Mouse (Mus musculus) limb, embryonic 14.5 days (tissue): Measurements from ENCODE around the gene Ncoa1. TPM values are rescaled to one million over a fixed set of nuclear protein-coding genes. Genes with fewer than 3 reads are reported as not detected.

Source experiments
- ATAC-seq: fragments of 200-750 bp; cut with Nextera tagmentation; 2 replicates; pipeline ENCODE4 v1.8.0; 2017; ENCODE audit warnings: low read depth, moderate number of reproducible peaks, moderate TSS enrichment; ENCODE audit not compliant: low FRiP score
- DNase-seq: peaks from one replicate; pipeline ENCODE4 v3.0.0-alpha.2; 2015; ENCODE audit warnings: low spot score
- H3K27ac ChIP-seq: fragments of 300-500 bp; sonication (generic); replicated peaks from 2 replicates; pipeline ENCODE4 v1.5.1; 2014; ENCODE audit warnings: low read depth, mild to moderate bottlenecking, low read length, moderate library complexity, mixed read lengths
- H3K27me3 ChIP-seq: fragments of 300-500 bp; sonication (generic); 2 replicates; pipeline ENCODE4 v1.6.1; 2014; ENCODE audit warnings: low read length, mixed read lengths; ENCODE audit not compliant: control insufficient read depth, insufficient read depth
- H3K36me3 ChIP-seq: fragments of 300-500 bp; sonication (generic); 2 replicates; pipeline ENCODE4 v1.6.1; 2014; ENCODE audit warnings: mild to moderate bottlenecking, low read length, moderate library complexity, mixed read lengths; ENCODE audit not compliant: control insufficient read depth, insufficient read depth
- H3K4me1 ChIP-seq: fragments of 300-500 bp; sonication (generic); 2 replicates; pipeline ENCODE4 v1.6.1; 2014; ENCODE audit warnings: antibody characterized with exemption, low read length, mixed read lengths; ENCODE audit not compliant: control insufficient read depth, insufficient read depth
- H3K4me2 ChIP-seq: fragments of 300-500 bp; sonication (generic); replicated peaks from 2 replicates; pipeline ENCODE4 v1.6.1; 2014; ENCODE audit warnings: low read depth, mild to moderate bottlenecking, low read length, moderate library complexity; ENCODE audit not compliant: severe bottlenecking
- H3K4me3 ChIP-seq: fragments of 300-500 bp; sonication (generic); replicated peaks from 2 replicates; pipeline ENCODE4 v1.5.1; 2014; ENCODE audit warnings: low read length
- H3K9ac ChIP-seq: fragments of 300-500 bp; sonication (generic); 2 replicates; pipeline ENCODE4 v1.6.1; 2014; ENCODE audit warnings: mild to moderate bottlenecking, low read depth, low read length, moderate library complexity; ENCODE audit not compliant: severe bottlenecking
- H3K9me3 ChIP-seq: fragments of 300-500 bp; sonication (generic); 2 replicates; pipeline ENCODE4 v1.6.1; 2016; ENCODE audit warnings: low read length; ENCODE audit not compliant: control insufficient read depth
- POLR2A ChIP-seq: fragments of 200-500 bp; IDR thresholded peaks from 2 replicates; pipeline ENCODE4 v1.8.0; 2012; ENCODE audit warnings: inconsistent platforms, mild to moderate bottlenecking, moderate library complexity, borderline replicate concordance; ENCODE audit not compliant: insufficient read depth, insufficient read length; ENCODE audit errors: extremely low read depth
- WGBS: fragments of 180-500 bp; shearing (Covaris S2); extraction: QIAGEN DNeasy Blood & Tissue Kit; methylation state at CpG from one replicate; pipeline ENCODE4 v1.1.7; 2014; 5-methylcytosine and 5-hydroxymethylcytosine counted together
- polyA plus RNA-seq, 2 experiments: library from polyadenylated mRNA; depleted of rRNA in 1 of 2; stranded (reverse) in 1 of 2; unstranded in 1 of 2; fragments of >200 nt; fragmentation: Nextera tagmentation in 1 of 2; extraction: Ambion mirVana in 1 of 2; gene quantifications; 2 replicates each; pipeline versions ENCODE4 v1.2.1 to v1.2.3; 2012 to 2014

The Ncoa1 gene
- polyA plus RNA-seq, 2 experiments: 26.3 to 26.9 TPM

DNA sequence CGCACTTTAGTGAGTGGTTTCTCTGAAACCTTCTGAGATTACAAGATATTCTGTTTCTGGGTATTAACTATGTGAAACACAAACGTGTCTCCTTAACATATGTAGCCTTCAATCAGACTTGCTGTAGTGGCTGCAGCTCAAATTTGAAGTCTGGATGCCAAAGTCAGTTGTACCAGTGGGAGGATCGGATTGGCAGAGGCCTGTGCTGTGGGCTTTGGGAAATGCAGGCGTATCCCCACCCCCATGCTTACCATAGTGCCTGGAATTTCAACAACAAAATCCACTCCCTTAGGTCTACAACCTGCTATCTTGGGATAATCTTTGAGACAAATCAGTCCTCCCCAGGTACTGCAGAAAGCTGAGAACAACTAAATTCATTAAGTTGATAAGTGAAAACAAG lies 6.4 kb upstream of the Ncoa1 start:
- 61% methylated on average over 4 of the region's 4 CpGs for WGBS
- DNase-seq: peak; percentile 17
- TF ChIP-seq POLR2A: no peak

GRCm38 (mm10) chr12:4481687-4482086 lies 4.7 kb upstream of the Ncoa1 start:
- no peak for TF ChIP-seq POLR2A
- H3K4me3 ChIP-seq: no peak overlapping the region
- 65% methylated on average over 5 of the region's 5 CpGs for WGBS
- no peaks in the 10 kb centered on the region for H3K36me3 ChIP-seq
- no peaks in the 10 kb centered on the region for H3K4me1 ChIP-seq
- DNase-seq (no peak), ATAC-seq (no peak)
- H3K9ac ChIP-seq: no peak overlapping the region
- H3K27me3 ChIP-seq: no peaks in the 10 kb centered on the region
- no peak overlapping the region for H3K27ac ChIP-seq
- H3K9me3 ChIP-seq: no peaks in the 10 kb centered on the region
- no peak overlapping the region for H3K4me2 ChIP-seq

More for the DNA sequence above, 6.4 kb upstream of the Ncoa1 start:
- Histone ChIP-seq H3K4me2 (no peak overlapping the region), H3K9ac (no peak overlapping the region), H3K4me1 (no peaks in the 10 kb centered on the region), H3K36me3 (no peaks in the 10 kb centered on the region), H3K27me3 (no peaks in the 10 kb centered on the region), H3K4me3 (no peak overlapping the region), H3K9me3 (no peaks in the 10 kb centered on the region), H3K27ac (no peak overlapping the region)
- ATAC-seq: peak; percentile 41; the same call in 1 of the 2 replicates

DNA sequence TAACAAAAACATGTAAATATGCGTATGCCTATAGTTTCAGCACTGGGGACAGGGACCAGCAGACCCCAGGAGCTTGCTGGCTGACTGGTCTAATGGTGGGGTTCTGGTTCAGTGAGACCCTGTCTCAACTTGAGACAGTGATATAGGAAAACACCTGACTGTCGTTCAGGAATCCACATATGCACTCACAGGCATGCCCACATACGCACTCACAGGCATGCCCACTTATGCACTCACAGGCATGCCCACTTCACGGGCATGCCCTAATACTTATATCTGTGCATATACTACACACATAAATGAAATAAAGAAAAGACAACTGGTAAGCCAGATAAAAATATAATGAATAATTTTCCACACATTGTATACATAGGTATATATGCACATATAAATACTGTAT lies 3.3 kb upstream of the Ncoa1 start:
- no peak overlapping the region for H3K4me2 ChIP-seq
- H3K9me3 ChIP-seq: no peaks in the 10 kb centered on the region
- H3K27me3 ChIP-seq: no peaks in the 10 kb centered on the region
- DNase-seq (no peak), ATAC-seq (no peak)
- no peaks in the 10 kb centered on the region for H3K36me3 ChIP-seq
- H3K9ac ChIP-seq: no peak overlapping the region
- WGBS: 83% methylated on average over 4 of the region's 4 CpGs
- H3K4me1 ChIP-seq: peaks cover 6% of the 10 kb centered on the region
- H3K27ac ChIP-seq: no peak overlapping the region
- H3K4me3 ChIP-seq: no peak overlapping the region
- TF ChIP-seq POLR2A: no peak

DNA sequence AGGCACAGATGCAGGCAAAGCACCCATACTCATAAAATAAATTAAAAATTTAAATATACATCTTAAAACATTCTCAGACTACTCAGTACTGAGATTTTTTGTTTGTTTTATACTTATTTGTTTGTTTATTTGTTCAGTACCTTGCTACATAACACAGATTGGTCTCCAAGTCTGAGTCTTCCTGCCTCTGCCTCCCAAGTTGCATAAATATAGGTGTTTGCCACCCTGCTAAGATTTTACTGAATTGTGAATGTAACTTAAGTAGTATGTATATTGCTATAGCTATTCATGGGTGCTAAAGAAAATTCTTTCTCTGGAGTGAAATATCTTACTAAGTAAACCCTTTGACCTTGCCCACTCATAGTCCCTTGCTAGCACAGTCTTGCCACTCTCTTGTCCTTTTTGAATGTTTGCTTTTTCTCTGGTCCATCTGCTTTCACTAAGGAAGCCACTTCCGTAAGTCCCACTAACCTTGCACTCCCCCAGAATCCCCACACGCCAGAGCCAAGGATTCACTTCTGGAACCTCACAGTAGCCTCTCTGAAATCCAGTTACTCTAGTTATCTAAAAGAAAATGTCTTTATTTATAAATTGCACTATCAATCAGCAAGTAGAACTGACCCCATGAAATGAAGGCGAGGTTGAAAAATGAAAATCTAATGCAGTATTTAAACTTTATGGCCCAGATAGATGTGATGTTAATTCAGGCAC lies 2.3 kb upstream of the Ncoa1 start:
- Histone ChIP-seq H3K4me1 (peaks cover 13% of the 10 kb centered on the region), H3K4me3 (no peak overlapping the region), H3K4me2 (no peak overlapping the region), H3K36me3 (no peaks in the 10 kb centered on the region), H3K27ac (no peak overlapping the region), H3K9me3 (no peaks in the 10 kb centered on the region), H3K27me3 (no peaks in the 10 kb centered on the region), H3K9ac (no peak overlapping the region)
- 69% methylated on average over 3 of the region's 3 CpGs for WGBS
- DNase-seq: no peak
- ATAC-seq: no peak
- TF ChIP-seq POLR2A: no peak

GRCm38 (mm10) chr12:4477941-4478795 lies 1.2 kb upstream of the Ncoa1 start:
- no peak overlapping the region for H3K4me2 ChIP-seq
- no peaks in the 10 kb centered on the region for H3K9me3 ChIP-seq
- 72% methylated on average over 6 of the region's 6 CpGs for WGBS
- no peak for TF ChIP-seq POLR2A
- no peaks in the 10 kb centered on the region for H3K27me3 ChIP-seq
- H3K36me3 ChIP-seq: no peaks in the 10 kb centered on the region
- H3K4me3 ChIP-seq: no peak overlapping the region
- ATAC-seq (no peak), DNase-seq (no peak)
- H3K27ac ChIP-seq: no peak overlapping the region
- peaks cover 22% of the 10 kb centered on the region for H3K4me1 ChIP-seq
- H3K9ac ChIP-seq: no peak overlapping the region
